Mouse (Mus musculus): ENCODE measurements around the gene Slc43a2.
"Not testable (repeated sequence)": the region's sequence is repeated elsewhere in the genome, so short reads cannot be mapped to it uniquely, and the experiment has no call there.

Slc43a2 gene

DNA sequence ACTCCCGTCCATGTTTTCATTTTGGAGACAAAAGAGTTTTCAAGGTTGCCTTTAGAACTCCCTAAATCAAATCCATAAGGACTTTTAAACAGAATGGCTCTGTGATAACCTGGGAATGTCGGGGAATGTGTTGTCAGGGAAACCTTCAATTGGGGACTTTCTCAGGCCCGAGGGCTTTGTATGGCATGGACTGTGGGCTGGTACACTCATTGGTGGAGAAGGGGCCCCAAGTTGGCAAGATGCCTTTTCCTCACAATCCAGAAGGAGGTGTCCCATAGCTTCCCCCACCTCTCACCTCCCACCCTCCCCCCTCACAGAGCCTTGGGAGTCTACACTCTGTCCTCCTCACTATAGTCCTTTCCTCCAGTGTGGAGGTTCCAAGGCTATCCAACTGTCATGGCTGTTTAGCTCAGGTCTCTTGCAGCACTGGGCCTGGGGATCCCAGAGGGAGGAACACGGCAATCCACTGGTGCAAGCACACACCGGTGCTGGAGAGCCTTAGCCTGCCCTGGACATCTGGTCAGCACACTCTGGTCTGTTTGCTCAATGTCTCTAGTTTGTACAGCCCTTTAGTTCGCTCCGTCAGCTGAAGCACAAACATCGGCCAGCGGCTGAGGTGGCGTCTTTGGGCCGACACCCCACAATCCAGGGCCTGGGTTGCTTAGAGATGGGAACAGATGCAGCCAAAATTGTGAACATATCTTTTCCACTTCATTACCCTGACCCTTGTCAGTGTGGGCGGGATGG, 18.9 kb downstream of the Slc43a2 start:
- in situ Hi-C loops (cut with MseI, MboI), result no loop called here

DNA sequence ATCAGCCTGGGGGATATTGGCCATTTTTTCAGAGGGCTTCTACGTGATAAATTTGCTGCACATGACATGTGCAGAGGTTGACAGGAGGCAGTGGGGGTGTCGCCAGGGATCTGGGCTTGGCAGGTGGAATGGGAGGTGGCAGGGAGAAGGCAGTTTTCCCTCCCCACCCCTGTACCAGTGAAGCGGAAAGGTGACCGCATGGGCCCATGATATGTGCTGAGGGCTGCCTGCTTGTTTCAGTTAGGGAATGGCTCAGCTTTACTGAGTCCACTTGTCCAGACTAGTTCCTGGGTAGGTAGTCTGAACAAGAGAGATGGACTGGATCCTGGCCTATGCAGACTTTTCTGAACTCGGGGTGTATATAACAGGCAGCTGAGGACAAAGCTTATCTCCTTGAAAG, 19.8 kb downstream of the Slc43a2 start:
- in situ Hi-C loops (cut with MseI, MboI), result no loop called here

DNA sequence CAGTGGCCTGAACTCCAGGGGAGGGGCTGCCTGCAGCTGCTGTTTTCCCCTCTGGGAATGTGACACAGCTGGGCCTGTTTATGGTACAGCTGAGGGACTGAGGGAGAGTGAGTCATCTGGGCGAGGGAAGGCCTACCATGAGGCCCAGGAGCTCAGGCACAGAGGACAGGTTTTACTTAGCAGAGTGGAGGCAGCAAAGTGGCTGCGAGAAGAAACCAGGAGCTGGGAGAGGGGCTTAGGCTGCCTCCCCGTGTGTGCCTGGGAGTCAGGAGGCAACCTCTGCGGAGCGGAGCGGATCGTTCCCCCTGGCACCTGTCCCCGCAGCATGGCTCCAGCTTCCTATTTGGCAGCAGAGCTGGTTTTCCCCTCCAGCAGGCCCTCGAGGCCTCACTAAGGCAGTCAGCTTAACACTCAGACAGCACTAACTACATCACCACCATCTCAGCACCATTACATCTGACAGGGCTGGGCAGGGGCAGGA, 20.5 kb downstream of the Slc43a2 start:
- in situ Hi-C loops (cut with MseI, MboI), result no loop called here

DNA sequence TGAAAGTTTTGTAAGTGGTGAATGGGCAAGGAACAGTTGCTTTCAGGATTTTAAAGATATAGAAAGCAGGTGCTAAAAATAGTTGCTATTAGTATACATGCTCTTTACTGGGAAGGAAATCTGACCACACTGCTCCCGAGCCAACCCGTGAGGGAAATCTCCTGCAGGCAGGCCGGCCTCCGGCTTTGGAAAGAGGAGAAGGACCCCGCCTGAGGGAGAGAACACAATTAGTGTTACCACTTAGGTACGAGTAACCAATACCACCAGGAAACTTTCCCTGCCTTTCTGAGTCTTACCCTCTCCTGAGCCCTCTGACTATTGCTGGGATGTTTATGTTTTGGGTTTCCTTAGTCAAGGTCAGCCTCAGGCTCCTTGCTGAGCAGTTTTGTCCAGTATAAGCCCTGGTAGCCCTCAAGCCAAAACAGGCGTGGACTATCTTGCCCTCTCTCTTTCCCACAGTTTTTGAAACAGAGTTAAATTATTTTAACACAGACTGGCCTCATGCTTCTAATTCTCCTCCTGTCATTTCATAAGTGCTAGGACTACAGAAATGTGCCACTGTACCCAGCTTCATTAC, 21.5 kb downstream of the Slc43a2 start:
- in situ Hi-C loops (cut with MseI, MboI), result no loop called here

DNA sequence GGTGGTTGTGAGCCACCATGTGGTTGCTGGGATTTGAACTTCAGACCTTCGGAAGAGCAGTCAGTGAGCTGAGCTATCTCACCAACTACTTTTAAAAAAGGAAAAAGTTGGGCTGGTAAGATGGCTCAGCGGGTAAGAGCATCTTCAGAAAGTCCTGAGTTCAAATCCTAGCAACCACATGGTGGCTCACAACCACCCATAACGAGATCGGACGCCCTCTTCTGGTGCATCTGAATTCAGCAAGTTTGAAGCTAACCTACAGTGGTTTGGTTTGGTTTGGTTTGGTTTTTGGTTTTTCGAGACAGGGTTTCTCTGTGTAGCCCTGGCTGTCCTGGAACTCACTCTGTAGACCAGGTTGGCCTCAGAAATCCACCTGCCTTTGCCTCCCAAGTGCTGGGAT, 24.5 kb downstream of the Slc43a2 start:
- in situ Hi-C loops (cut with MseI, MboI), result not testable (repeated sequence)

DNA sequence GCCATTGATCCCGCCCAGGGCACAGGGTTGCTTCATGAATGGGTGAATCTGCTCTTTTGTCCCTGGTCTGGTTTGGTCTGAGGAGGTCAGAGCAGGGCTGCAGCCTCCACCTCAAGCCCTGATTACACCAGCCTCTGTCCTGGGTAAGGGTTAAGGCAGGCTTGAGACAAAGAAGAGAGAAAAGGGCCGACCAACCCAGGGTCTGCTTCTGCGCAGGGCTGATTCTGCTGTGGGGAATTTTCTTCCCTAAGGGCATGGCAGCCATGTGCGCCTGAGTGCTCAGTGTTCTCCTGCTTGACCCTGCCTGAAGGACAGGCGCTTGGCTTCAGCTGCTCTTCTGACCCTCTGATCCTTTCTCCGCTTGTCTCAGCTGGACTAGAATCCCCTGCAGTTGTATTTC, 25.6 kb downstream of the Slc43a2 start:
- in situ Hi-C loops (cut with MseI, MboI), result no loop called here

DNA sequence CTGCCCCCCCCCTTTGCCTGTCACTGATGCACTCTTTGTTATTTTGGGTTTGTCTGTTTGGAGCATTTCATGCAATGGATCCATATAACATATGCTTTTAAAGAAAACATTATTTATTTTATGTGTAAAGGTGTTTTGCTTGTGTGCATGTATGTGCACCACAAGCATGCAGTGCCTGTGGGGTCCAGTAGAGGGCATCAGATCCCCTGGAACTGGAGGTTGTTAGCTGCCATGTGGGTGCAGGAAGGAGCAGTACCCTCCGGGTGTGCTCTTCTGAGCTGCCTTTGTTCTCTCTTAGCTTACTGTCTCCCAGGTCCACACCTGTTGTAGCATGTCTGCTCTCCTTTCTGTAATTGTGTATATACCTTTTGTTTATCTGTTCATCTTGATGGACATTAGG, 26.6 kb downstream of the Slc43a2 start:
- in situ Hi-C loops (cut with MseI, MboI), result no loop called here

DNA sequence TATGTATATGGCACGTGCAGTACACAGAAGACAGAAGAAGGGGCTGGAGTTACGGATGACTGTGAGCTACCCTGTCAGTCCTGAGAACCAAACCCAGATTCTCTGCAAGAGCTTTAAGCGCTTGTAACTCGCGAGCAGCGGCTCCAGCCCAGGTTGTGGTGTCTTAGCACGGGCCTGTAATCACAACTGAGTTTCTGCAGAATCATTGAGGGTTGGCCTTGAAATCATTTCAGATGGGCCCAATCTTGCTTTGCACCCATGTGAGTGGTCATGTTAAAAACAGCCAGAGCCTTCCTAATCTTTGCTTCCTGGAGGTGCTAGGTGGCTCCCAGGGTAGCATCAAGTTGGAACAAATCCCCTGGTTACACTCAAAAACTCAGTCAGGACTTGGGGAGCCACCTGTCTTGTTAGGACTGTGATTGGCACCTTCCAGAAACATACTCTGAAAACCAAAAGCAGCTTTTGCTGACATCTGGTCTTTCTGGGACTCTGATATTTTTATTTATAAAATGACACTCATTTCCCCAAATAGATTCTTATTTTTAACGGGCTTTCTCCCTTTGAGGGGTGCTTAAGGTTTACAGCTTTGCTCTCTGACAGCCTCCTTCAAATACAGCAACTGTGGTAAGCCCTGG, 28.5 kb downstream of the Slc43a2 start:
- in situ Hi-C loops (cut with MseI, MboI), result no loop called here

DNA sequence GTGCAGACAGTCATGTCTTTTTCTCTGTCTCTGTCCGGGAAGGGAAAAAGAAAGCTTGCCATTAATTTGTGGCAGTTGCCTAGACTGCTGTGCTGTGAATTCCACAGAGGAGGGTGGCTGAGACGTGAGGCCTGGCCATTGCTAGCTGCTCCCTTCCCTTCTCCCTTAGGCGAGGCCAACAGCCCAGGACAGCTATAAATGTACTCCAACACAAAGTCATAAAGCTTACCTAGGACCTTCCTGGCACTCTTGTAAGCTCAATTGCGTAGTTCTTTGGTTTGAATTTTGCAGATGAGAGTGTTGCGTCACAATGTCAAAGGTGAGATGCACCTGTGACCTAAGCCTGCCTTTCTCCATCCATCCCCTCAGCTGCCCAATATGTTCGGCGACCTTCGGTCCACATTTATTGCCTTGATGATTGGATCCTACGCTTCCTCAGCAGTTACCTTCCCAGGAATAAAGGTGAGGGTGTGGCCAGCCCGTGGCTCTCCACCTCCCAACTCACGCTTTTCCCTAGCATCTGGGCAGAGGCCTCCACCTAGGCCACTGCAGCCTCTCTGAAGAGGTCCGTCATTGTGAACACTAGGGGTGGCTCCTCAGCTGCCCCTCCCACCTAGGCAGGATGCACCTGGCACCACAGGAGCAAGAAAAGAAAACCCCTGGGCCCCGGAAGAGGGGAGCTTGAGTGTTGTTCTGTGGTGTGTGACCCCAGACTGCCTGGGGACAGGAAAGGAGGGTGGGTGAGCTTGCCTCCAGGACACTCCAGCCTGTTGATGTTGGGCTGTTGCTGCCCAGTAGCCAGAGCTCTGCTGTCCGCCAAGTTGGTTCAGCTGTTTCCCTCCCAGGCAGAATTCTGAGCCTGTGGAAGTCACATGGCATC, 29.3 kb downstream of the Slc43a2 start:
- in situ Hi-C loops (cut with MseI, MboI), result no loop called here

DNA sequence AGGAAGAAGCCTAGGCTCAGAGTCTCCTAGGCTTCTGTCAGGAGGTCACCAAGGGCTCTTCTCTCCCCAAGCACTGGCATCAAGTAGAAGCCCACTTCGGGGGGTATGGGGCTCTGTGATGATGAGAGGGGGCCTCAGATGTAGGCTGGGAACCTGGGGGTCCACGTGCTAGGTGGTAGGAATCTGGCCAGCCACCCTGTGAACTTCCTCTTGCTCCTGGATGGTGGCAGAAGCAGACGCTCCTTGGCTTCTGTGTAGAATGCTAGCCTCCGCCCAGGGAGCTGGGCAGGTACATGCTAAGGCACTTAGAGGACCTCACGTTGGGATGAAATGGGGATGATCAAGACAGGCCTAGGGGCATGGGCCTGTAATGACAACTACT, 29.9 kb downstream of the Slc43a2 start:
- in situ Hi-C loops (cut with MseI, MboI), result no loop called here

DNA sequence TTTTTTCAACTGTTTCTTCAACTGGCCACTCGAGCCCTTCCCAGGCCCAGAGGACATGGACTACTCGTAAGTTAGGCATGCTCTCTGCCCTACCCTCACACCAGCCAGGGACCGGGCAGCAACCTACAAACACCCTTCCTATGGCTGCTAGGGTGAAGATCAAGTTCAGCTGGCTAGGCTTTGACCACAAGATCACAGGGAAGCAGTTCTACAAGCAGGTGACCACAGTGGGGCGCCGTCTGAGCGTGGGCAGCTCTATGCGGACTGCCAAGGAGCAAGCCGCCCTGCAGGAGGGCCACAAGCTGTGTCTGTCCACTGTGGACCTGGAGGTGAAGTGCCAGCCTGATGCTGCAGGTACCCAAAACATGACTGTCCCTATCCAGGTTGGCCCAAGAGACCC, 31.3 kb downstream of the Slc43a2 start:
- in situ Hi-C loops (cut with MseI, MboI), result no loop called here

DNA sequence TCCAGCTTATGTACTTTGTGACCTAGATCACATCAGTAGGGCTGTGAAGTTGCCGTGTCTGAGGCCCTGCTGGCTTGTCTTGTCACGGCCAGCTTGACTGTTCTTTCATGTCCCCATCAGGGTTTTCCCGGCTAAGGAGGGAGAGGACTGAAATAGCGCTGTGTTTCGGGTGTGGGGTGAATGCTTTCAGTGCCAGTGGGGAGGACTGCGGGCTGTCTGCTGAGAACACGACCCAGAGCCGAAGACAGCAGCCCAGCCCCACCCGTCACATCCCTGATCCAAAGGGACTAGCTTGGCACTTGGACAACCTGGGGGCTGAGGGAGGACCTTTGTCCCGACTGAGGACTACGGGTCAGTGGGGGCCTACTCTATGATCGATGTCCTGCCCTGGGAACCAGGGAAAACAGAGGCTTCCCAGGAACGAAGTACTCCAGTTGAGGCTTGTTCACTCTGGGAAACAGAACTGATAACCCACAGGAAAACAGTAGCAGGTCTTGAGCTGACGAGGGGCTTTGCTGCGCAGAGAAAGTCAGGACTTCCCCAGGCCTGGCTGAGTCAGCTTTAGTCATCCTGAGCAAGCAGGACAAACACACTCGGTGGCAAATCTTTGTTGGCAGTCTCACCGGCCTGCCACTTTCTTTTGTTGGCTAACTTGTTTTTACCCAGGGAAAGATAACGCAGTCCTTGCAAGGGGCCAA, 32.5 kb downstream of the Slc43a2 start:
- in situ Hi-C loops (cut with MseI, MboI), result no loop called here

DNA sequence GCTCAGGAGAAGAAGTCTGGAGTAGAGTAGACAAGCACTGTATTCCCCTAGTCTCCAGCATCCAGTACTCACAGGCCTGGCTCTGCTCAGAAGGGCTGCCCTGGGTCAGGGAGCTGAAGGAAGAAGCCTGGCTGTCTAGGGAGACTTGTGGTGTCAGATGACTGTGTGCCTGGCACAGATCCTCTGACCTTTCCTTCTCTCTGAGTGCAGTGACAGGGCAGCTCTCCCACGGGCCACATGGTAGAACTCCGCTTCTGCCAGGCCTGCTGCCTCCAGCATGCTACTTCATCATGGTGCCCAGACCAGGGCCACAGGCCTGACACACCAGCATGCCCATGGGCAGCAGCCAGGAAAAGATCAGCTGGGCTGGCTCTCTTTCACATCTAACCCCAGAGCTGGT, 34.4 kb downstream of the Slc43a2 start:
- in situ Hi-C loops (cut with MseI, MboI), result loop anchor here in 1 of 2 experiments (5.0 kb wide), 1 partner anchor 34 kb away; the partner anchor contains the start of gene Slc43a2

DNA sequence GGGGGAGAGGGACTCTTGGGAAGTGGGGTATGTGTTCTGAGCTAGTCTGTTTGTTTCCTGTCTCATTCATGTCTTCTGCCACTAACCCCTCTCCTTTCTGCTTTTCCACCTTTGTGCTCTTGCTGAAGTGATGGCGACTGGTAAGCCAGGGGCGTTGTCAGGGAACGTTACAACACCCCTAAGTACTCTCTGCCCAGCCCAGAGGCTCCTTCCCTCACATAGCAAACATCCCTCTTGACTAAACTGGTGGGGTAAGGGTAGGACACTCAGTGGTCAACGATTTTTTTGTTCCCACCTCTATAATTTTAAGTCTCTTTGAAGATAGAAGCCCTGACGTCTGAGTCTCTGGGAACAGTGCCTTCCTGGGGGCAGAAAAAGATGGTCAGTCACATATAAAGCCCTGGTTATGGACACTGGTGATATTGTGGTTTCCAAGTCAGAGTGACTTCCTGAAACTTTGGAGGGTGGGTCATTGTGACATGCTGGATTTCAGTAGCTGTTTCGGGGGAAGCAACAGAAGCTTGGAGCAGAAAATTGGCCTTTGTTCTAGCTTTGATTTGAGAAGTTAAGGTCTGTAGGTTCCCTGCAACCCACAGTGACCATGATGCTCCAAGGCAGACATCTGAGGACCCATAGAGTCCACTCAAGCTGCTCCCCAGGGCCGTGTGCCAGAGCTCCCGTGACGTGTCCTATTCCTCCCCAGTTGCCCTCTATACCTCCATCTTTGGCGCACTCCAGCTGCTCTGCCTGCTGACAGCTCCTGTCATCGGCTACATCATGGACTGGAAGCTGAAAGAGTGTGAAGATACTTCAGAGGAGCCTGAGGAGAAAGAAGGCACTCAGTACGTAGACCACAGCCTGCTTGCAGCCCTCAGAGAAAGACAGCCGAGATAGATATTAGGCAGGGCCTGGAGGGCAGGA, 35.0 kb downstream of the Slc43a2 start:
- in situ Hi-C loops (cut with MseI, MboI), result loop anchor here in 1 of 2 experiments (5.0 kb wide), 1 partner anchor 34 kb away; the partner anchor contains the start of gene Slc43a2

DNA sequence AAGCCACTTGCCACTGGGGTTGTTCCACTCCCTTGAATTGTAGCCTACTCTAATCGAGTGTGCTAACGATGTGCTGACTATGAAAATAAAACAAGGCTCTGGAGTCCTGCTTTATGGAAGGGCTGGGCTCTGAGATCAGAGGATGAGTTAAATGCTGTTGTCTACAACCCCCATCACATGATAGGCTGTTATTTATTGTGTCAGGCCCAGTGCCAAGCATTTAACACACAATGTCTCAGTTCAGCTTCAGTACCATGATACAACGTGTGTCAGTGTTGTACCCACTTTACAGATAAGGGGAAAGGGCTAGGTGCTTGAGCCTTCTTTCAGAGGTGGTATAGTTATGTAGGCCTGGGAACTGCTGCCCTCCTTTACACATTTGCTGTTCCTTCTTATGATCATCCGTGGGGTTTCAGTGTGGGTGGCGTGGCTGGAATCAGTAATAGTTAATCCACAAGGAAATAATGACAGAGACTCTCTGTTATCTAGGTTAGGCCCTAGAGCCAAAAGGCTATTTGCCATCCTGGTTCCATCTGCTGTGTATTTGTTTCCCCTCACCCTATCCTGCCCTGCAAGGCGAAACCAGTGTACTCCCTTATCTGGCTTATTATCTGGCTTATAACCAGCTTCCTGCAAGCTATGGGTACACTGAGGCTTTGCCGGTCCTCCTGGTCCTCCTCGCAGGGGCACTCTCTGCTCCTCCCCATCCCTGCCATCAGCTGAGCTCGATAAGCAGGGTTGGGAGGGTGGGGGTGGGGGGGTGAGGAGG, 36.0 kb downstream of the Slc43a2 start:
- in situ Hi-C loops (cut with MseI, MboI), result loop anchor here in 1 of 2 experiments (5.0 kb wide), 1 partner anchor 35 kb away; the partner anchor contains the start of gene Slc43a2

DNA sequence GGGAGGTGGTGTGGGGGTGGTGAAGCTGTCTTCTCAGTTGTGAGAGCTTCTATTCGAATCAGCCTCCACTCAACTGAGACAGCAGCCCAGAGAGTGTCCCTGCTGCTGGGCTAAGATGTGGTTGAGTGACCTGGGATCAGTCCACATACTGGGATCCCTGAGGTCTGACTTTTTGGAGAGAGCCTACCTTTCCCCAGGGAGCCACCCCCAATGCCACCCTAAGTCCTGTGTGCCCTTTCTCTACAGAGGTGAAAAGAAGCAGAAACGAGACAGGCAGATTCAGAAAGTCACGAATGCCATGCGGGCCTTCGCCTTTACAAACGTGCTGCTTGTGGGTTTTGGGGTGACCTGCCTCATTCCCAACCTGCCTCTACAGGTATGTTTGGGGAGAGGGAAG, 36.6 kb downstream of the Slc43a2 start:
- in situ Hi-C loops (cut with MseI, MboI), result loop anchor here in 1 of 2 experiments (5.0 kb wide), 1 partner anchor 36 kb away; the partner anchor contains the start of gene Slc43a2

DNA sequence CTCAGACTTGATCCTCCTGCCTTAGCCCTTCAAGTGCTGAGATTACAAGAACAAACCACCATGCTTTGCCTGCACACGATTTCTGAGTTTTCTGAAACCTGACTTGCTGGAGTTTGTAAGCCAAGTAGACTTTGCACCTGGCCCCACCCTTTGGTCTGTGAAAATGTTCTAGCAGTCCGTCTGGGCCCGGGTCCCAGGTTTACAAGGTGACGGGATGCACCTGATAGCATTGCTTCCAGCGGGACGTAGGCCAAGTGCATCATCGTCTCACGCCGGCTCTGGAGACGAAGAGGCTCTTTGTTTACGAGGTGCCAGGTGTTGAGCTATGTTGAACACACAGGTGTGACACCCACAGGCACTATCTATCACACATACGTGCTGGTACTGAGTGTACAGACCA, 37.5 kb downstream of the Slc43a2 start:
- in situ Hi-C loops (cut with MseI, MboI), result loop anchor here in 1 of 2 experiments (5.0 kb wide), 1 partner anchor 37 kb away; the partner anchor contains the start of gene Slc43a2

DNA sequence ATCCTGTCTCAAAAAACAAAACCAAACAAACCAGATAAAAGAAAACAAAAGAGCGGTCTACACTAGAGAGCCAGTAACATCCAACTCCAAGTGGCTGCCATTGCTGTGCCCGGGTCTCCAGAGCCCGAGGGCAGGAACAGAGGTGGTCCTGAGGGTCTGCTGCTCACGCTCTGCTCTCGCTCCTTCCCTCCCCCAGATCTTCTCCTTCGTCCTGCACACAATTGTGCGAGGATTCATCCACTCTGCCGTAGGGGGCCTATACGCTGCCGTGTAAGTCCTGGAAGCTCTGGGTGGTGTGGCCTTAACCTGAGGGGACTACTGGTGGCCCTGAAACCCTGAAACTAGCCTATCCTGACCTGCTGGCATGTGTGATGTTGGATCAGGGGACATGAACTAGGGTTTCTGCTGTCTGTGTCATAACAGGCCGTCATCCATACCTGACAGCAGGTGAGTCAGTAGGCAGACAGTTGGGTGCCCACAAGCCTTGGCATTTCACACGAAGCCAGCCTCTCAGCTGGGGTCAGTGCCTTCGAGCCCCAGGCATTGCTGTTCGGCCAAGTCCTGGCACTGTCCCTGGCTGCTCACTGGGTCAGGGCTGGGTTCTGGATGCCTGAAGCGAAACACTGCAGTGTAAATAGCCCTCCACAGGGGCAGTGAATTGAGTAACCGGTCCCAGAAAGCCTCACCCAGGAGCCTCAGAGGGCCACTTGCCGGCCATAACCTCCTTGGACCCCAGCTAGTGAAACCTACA, 39.1 kb downstream of the Slc43a2 start:
- in situ Hi-C loops (cut with MseI, MboI), result no loop called here
